Mouse (Mus musculus): ENCODE data around the gene Sox8.

DNA sequence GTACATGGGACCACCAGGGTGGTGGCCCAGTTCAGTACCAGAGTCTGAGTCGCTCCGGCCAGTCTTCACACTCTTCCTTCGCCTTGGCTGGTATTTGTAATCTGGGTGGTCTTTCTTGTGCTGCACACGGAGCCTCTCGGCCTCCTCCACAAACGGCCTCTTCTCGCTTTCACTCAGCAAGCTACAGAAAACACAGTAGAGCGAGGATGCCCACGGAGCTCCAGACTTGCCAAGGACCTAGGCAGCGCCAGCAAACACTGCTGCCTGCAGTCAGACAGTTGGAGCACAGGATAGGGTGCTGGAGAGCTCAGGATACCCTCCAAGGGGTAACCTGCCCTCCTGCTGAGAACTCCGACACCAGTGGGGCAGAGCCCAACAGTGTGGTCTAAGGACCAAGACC is 1.6 kb downstream of the Sox8 start:
- TF ChIP-seq CTCF (IDR thresholded peaks at IDR 0.05; ENCODE audit: low read depth) (no peak), EP300 (optimal IDR thresholded peaks at IDR 0.05) (no peak)

All from stomach, postnatal 0 days (tissue).